Mouse (Mus musculus): ENCODE measurements around the gene Cdhr4. TPM values are rescaled to one million over a fixed set of nuclear protein-coding genes. Genes with fewer than 3 reads are reported as not detected.

The Cdhr4 gene
- polyA plus RNA-seq, 1 experiment from 2014 or later, result 8.4 TPM

DNA sequence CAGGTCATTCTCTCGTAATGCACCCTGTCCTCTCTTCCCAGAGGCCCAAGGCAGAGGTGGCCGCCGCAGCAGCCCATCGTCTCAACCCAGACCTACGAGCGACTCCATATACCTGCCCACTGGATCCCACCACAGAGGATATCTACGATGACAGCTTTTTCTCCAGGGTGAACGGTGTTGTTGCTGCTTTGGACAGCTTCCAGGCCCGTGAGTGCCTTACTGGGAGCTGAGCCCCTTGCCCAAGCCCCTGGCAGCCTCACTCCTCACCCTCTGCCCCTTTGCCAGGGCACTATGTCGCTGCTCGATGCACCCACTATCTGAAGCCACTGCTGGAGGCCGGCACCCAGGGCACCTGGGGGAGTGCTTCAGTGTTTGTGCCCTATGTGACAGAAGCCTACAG lies 13.5 kb upstream of the Cdhr4 start:
- H3K27ac ChIP-seq (replicated peaks in 1 of 2; ENCODE audit: control insufficient read depth in 1 of 2, insufficient read depth in 1 of 2, low read depth in 2 of 2, low read length in 2 of 2), result no peak overlapping the region
- peaks cover 49 to 68% of the 10 kb centered on the region in 2 experiments for H3K4me1 ChIP-seq (ENCODE audit: control insufficient read depth in 2 of 2, insufficient read depth in 2 of 2, low read length in 2 of 2)
- WGBS, result 81% methylated on average over 12 of the region's 12 CpGs
- ATAC-seq (ENCODE audit: insufficient number of reproducible peaks, insufficient read depth, low FRiP score, low read depth), result no peak
- H3K9ac ChIP-seq (ENCODE audit: low read length), result no peak overlapping the region
- H3K36me3 ChIP-seq (ENCODE audit: control insufficient read depth, insufficient read depth, low read length), result peaks cover 27% of the 10 kb centered on the region
- no peaks in the 10 kb centered on the region for H3K9me3 ChIP-seq (ENCODE audit: control insufficient read depth, low read length)
- H3K27me3 ChIP-seq (ENCODE audit: control insufficient read depth, insufficient read depth, low read length), result no peaks in the 10 kb centered on the region
- no peak overlapping the region for H3K4me2 ChIP-seq (ENCODE audit: low read length)
- H3K4me3 ChIP-seq (ENCODE audit: control insufficient read depth in 1 of 2, insufficient read depth in 1 of 2, low read depth in 1 of 2, low read length in 2 of 2), result no peak overlapping the region

DNA sequence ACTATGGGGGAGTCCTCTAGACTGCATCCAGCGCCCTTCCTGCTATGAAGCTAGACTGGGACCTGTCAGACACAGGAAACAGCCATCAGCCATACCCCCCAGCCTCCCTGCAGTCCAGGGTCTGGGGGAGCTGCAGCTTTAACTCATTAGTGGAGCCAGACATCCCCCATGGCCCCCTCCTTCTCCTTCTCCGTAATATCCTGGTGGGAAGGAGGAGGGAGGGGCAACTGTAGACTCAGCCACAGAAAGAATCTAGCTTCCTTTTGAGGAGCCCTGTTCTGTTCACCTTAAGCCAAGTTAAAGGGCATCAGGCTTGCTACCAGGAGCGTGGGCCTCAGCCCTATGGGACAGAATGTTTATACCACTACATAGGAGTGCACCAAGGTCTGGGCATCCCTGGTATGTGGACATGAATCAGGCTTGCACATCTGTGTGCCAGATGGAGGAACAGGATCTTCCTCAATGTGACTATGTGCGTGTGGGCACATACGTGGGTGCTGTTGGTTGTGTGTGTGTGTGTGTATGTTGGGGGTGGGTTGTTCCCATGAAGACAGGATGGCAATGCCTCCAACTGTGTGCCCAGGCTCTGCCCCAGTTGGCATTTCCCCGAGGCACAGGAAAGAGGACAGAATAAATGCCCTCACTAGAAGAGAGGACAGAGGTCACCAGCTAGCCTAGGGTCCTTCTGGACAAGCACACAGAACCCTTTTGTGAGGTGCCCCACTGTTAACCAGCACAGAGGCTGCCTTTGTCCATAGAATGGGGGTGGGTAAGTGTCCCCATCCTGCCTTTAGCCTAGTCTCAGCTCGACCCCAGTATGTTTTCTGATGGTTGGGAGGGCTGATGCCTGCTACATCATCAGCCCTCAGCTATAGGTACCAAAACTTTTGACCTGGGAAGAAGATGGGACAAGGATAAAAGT lies 10.4 kb upstream of the Cdhr4 start:
- H3K36me3 ChIP-seq (ENCODE audit: control insufficient read depth, insufficient read depth, low read length), result peaks cover 36% of the 10 kb centered on the region

DNA sequence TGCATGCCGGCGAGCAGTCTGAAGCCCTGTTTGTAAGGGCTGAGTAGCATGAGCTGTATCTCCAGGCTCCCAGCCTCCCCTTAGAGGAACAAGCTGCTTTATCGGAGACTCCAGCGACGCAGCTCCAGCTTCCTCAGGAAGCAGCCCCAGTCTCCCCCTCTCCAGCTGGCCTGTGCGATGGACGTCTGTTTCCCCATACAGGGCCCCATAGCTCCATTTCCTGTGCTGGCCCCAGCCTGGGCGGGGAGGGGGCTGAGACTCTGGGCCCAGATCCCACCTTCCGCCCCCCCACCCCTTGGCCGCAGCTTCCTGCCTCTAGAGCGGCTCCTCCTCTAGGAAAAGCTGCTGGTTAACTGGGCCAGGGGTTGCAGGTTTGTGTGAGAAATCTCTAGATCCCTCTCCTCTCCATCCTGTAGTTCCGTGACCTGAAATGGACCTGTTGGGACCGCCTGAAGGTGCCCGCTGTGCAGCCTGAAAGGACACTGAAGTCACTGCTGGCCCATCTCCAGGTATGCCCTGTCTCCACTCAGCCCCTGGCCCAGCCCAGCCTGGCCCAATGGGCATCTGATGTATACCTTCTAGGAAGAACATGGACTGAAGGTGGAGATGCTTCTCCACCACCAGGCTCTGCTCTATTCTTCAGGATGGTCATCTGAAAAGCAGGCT lies 9.5 kb upstream of the Cdhr4 start, which contains the start of gene Gm20661:
Gene Gm20661 (plus strand): TSS at position 378 of the 666 bp plus-strand sequence.
- Histone ChIP-seq H3K27ac (replicated peaks in 1 of 2; ENCODE audit: control insufficient read depth in 1 of 2, insufficient read depth in 1 of 2, low read depth in 2 of 2, low read length in 2 of 2) (peak within 1 kb of the TSS; percentile 99 to 100), H3K4me3 (ENCODE audit: control insufficient read depth in 1 of 2, insufficient read depth in 1 of 2, low read depth in 1 of 2, low read length in 2 of 2) (peak within 1 kb of the TSS; percentile 60 to 84), H3K9me3 (ENCODE audit: control insufficient read depth, low read length) (no peaks in the 10 kb centered on the region), H3K4me2 (ENCODE audit: low read length) (peak within 1 kb of the TSS; percentile 85), H3K4me1 (ENCODE audit: control insufficient read depth in 2 of 2, insufficient read depth in 2 of 2, low read length in 2 of 2) (peaks cover 44 to 52% of the 10 kb centered on the region in 2 experiments), H3K9ac (ENCODE audit: low read length) (peak within 1 kb of the TSS; percentile 89), H3K27me3 (ENCODE audit: control insufficient read depth, insufficient read depth, low read length) (no peaks in the 10 kb centered on the region), H3K36me3 (ENCODE audit: control insufficient read depth, insufficient read depth, low read length) (peaks cover 30% of the 10 kb centered on the region)
- 8% methylated on average over 14 of the region's 14 CpGs for WGBS
- peak; percentile 79 for ATAC-seq (ENCODE audit: insufficient number of reproducible peaks, insufficient read depth, low FRiP score, low read depth)

More for the DNA sequence above, 10.4 kb upstream of the Cdhr4 start:
- H3K27ac ChIP-seq (replicated peaks in 1 of 2; ENCODE audit: control insufficient read depth in 1 of 2, insufficient read depth in 1 of 2, low read depth in 2 of 2, low read length in 2 of 2), result peak overlapping the region; percentile 99 to 100
- no peaks in the 10 kb centered on the region for H3K9me3 ChIP-seq (ENCODE audit: control insufficient read depth, low read length)
- H3K4me1 ChIP-seq (ENCODE audit: control insufficient read depth in 2 of 2, insufficient read depth in 2 of 2, low read length in 2 of 2), result peaks cover 44 to 58% of the 10 kb centered on the region in 2 experiments
- H3K27me3 ChIP-seq (ENCODE audit: control insufficient read depth, insufficient read depth, low read length), result no peaks in the 10 kb centered on the region
- 42% methylated on average over 7 of the region's 7 CpGs for WGBS
- peak overlapping the region; percentile 6 to 60; a peak in 1 of 4 replicates for H3K4me3 ChIP-seq (ENCODE audit: control insufficient read depth in 1 of 2, insufficient read depth in 1 of 2, low read depth in 1 of 2, low read length in 2 of 2)
- peak overlapping the region; percentile 85 for H3K4me2 ChIP-seq (ENCODE audit: low read length)
- ATAC-seq (ENCODE audit: insufficient number of reproducible peaks, insufficient read depth, low FRiP score, low read depth), result peak; percentile 11; the same call in 1 of the 2 replicates
- peak overlapping the region; percentile 89 for H3K9ac ChIP-seq (ENCODE audit: low read length)

DNA sequence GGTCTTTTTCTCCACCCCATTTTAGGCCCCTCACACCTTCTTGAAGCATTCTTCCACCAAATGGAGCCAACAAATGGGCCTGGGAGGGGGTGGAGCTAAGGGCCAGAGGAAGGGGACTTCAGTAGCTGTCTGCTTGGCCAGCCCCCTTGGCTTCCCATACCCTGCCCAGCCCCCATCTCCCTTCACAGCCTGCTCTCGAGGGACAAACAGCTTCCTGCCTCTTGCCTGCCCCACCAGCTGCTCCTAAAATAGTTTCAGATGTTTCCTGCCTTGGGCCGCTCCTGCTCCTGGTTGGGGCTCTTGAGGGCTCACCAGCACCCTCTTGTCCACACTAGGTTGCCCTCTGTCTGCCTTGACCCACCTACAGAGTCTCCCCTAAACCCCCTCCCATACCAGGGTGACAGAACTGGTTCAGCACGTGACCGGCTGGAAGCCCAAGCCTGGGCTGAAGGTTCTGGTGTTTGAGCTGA lies 8.8 kb upstream of the Cdhr4 start:
- Histone ChIP-seq H3K36me3 (ENCODE audit: control insufficient read depth, insufficient read depth, low read length) (peaks cover 30% of the 10 kb centered on the region), H3K9ac (ENCODE audit: low read length) (peak overlapping the region; percentile 89), H3K4me3 (ENCODE audit: control insufficient read depth in 1 of 2, insufficient read depth in 1 of 2, low read depth in 1 of 2, low read length in 2 of 2) (peak overlapping the region; percentile 60 to 84), H3K27ac (replicated peaks in 1 of 2; ENCODE audit: control insufficient read depth in 1 of 2, insufficient read depth in 1 of 2, low read depth in 2 of 2, low read length in 2 of 2) (peak overlapping the region; percentile 99 to 100), H3K9me3 (ENCODE audit: control insufficient read depth, low read length) (no peaks in the 10 kb centered on the region), H3K4me1 (ENCODE audit: control insufficient read depth in 2 of 2, insufficient read depth in 2 of 2, low read length in 2 of 2) (peaks cover 44 to 49% of the 10 kb centered on the region in 2 experiments), H3K4me2 (ENCODE audit: low read length) (peak overlapping the region; percentile 85), H3K27me3 (ENCODE audit: control insufficient read depth, insufficient read depth, low read length) (no peaks in the 10 kb centered on the region)
- ATAC-seq (ENCODE audit: insufficient number of reproducible peaks, insufficient read depth, low FRiP score, low read depth), result peak; percentile 60
- 8% methylated on average over 4 of the region's 4 CpGs for WGBS

DNA sequence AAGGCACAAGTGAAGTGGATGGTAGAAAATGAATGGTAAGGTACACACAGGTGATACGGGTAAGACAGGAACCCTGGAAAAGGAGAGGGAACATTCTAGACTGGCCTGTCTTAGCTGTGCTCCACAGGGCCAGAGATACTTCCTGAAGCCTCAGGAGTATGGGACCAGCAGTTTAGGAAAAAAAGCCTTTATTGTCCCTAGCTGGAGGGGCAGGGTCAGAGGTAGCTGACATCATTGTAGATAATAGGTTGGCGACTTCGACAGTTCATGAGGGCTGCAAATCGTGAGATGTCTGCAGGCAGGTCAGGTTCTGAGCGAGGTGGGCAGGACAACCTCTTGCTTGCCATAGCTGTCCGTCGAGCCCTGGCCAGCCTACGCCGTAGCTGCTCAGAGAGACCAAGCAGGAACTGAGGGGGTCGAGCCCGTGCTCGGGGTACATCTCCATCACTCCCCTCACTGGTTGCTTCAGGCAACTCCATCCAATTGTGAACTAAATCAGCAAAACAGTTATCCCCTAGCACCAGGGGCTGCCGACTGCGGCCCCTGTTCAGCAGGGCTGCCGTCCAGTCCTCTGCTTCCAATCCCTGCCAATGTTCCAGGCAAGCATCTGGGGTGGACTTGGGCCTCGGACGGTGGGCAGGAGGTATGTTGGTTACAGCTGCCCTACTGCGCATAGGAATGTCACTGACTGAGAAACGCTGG lies 8.1 kb upstream of the Cdhr4 start:
- no peak for ATAC-seq (ENCODE audit: insufficient number of reproducible peaks, insufficient read depth, low FRiP score, low read depth)
- Histone ChIP-seq H3K27me3 (ENCODE audit: control insufficient read depth, insufficient read depth, low read length) (no peaks in the 10 kb centered on the region), H3K9ac (ENCODE audit: low read length) (peak overlapping the region; percentile 89), H3K4me3 (ENCODE audit: control insufficient read depth in 1 of 2, insufficient read depth in 1 of 2, low read depth in 1 of 2, low read length in 2 of 2) (peak overlapping the region; percentile 60 to 84), H3K36me3 (ENCODE audit: control insufficient read depth, insufficient read depth, low read length) (peaks cover 23% of the 10 kb centered on the region), H3K4me1 (ENCODE audit: control insufficient read depth in 2 of 2, insufficient read depth in 2 of 2, low read length in 2 of 2) (peaks cover 44 to 49% of the 10 kb centered on the region in 2 experiments), H3K9me3 (ENCODE audit: control insufficient read depth, low read length) (no peaks in the 10 kb centered on the region), H3K27ac (replicated peaks in 1 of 2; ENCODE audit: control insufficient read depth in 1 of 2, insufficient read depth in 1 of 2, low read depth in 2 of 2, low read length in 2 of 2) (peak overlapping the region; percentile 99 to 100), H3K4me2 (ENCODE audit: low read length) (peak overlapping the region; percentile 85)
- WGBS, result 48% methylated on average over 19 of the region's 19 CpGs

DNA sequence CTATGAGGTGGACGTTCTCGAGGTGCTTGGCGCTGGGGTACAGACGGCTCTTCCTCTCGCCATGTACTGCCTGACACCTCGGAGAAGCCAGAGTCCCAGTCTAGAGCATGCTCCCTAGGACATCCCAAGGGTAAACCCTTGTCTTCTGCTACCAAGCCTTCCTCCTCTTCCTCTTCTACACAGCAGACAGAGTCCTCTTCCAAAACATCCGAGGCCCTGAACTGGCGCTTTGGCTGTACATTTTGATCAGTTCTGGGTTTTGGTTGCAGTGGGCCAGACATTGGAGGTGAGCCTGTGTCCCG lies 7.6 kb upstream of the Cdhr4 start:
- WGBS, result 40% methylated on average over 9 of the region's 9 CpGs
- H3K9ac ChIP-seq (ENCODE audit: low read length), result peak overlapping the region; percentile 89
- H3K27me3 ChIP-seq (ENCODE audit: control insufficient read depth, insufficient read depth, low read length), result no peaks in the 10 kb centered on the region
- ATAC-seq (ENCODE audit: insufficient number of reproducible peaks, insufficient read depth, low FRiP score, low read depth), result no peak
- no peaks in the 10 kb centered on the region for H3K9me3 ChIP-seq (ENCODE audit: control insufficient read depth, low read length)
- H3K4me3 ChIP-seq (ENCODE audit: control insufficient read depth in 1 of 2, insufficient read depth in 1 of 2, low read depth in 1 of 2, low read length in 2 of 2), result peak overlapping the region; percentile 60 to 84
- H3K27ac ChIP-seq (replicated peaks in 1 of 2; ENCODE audit: control insufficient read depth in 1 of 2, insufficient read depth in 1 of 2, low read depth in 2 of 2, low read length in 2 of 2), result peak overlapping the region; percentile 99 to 100
- H3K36me3 ChIP-seq (ENCODE audit: control insufficient read depth, insufficient read depth, low read length), result peaks cover 18% of the 10 kb centered on the region
- H3K4me1 ChIP-seq (ENCODE audit: control insufficient read depth in 2 of 2, insufficient read depth in 2 of 2, low read length in 2 of 2), result peaks cover 44 to 49% of the 10 kb centered on the region in 2 experiments
- H3K4me2 ChIP-seq (ENCODE audit: low read length), result peak overlapping the region; percentile 85
